Mouse (Mus musculus): ENCODE measurements around the gene Runx2. TPM values are rescaled to one million over a fixed set of nuclear protein-coding genes. Genes with fewer than 3 reads are reported as not detected.

Runx2 gene
- polyA plus RNA-seq, 1 experiment from 2014 or later, result 0.35 TPM

DNA sequence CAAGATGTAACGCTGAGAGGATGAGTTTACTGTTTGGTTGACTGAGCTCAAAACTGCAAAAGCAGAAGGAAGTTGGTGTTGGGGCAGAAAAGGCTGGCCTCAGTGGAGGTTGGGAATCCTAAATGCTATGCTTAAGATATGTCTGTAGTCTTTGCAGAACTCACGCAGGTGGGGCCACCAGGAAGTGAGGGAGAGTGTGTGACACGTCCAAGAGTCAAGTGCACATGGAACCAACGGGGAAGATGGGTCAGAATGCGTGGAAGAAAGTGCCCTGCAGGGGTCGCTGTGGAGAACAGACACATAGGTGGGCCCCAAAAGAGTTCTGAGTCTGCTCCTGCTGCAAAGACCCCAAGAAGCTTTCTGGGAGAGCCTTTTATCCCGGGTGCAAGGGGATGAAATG lies 141.8 kb downstream of the Runx2 start:
- Histone ChIP-seq H3K9me3 (ENCODE audit: control insufficient read depth, low read length) (no peaks in the 10 kb centered on the region), H3K9ac (ENCODE audit: low read length) (no peak overlapping the region), H3K4me2 (ENCODE audit: low read length) (peak overlapping the region; percentile 34), H3K36me3 (ENCODE audit: control insufficient read depth, insufficient read depth, low read length) (no peaks in the 10 kb centered on the region), H3K4me1 (ENCODE audit: control insufficient read depth in 2 of 2, insufficient read depth in 2 of 2, low read length in 2 of 2) (peaks cover 14 to 21% of the 10 kb centered on the region in 2 experiments), H3K27me3 (ENCODE audit: control insufficient read depth, insufficient read depth, low read length) (no peaks in the 10 kb centered on the region), H3K27ac (replicated peaks in 1 of 2; ENCODE audit: control insufficient read depth in 1 of 2, insufficient read depth in 1 of 2, low read depth in 2 of 2, low read length in 2 of 2) (peak overlapping the region in 1 of 2 experiments; percentile 11; a peak in 2 of 4 replicates), H3K4me3 (ENCODE audit: control insufficient read depth in 1 of 2, insufficient read depth in 1 of 2, low read depth in 1 of 2, low read length in 2 of 2) (no peak overlapping the region)
- 56% methylated on average over 7 of the region's 7 CpGs for WGBS
- no peak for ATAC-seq (ENCODE audit: insufficient number of reproducible peaks, insufficient read depth, low FRiP score, low read depth)

DNA sequence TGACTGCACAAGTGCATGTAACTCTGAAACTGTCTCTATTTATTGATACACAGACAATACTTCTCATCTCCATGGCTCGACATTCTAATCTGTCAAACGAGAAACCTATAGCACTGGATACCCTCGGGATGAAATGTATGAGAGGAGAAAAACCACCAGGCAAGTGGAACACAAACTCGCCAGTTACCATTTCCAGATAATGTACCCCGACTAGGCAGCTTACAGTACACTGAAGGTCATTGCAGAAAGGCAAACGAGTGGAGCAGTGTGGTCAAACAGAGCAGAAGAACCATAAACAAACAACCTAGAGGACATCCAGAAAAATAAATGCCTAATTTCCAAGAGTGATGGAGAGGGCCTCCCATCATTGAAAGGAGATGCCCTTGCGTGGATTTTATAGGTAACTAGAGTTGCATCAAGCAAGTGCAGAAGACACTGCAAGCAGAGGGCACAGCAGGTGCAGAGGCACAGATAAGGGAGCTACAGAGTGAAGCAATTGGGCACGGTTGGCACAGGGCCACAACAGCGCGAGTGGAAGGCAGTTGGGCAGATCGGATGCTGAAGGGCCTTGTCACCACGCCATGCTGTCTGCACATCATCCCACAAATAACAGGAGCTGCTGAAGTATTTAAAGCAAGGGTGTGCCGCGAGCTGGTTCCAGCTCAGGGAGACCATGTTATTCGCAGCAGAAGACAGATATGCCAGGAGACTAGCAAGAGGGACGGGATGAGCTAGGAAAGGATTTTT lies 142.5 kb downstream of the Runx2 start:
- H3K27ac ChIP-seq (replicated peaks in 1 of 2; ENCODE audit: control insufficient read depth in 1 of 2, insufficient read depth in 1 of 2, low read depth in 2 of 2, low read length in 2 of 2), result peak overlapping the region; percentile 39 to 54
- H3K4me1 ChIP-seq (ENCODE audit: control insufficient read depth in 2 of 2, insufficient read depth in 2 of 2, low read length in 2 of 2), result peaks cover 16 to 21% of the 10 kb centered on the region in 2 experiments
- ATAC-seq (ENCODE audit: insufficient number of reproducible peaks, insufficient read depth, low FRiP score, low read depth), result peak; percentile 79
- no peaks in the 10 kb centered on the region for H3K36me3 ChIP-seq (ENCODE audit: control insufficient read depth, insufficient read depth, low read length)
- peak overlapping the region; percentile 34 for H3K4me2 ChIP-seq (ENCODE audit: low read length)
- no peak overlapping the region for H3K4me3 ChIP-seq (ENCODE audit: control insufficient read depth in 1 of 2, insufficient read depth in 1 of 2, low read depth in 1 of 2, low read length in 2 of 2)
- 31% methylated on average over 16 of the region's 16 CpGs for WGBS
- H3K27me3 ChIP-seq (ENCODE audit: control insufficient read depth, insufficient read depth, low read length), result no peaks in the 10 kb centered on the region
- H3K9me3 ChIP-seq (ENCODE audit: control insufficient read depth, low read length), result no peaks in the 10 kb centered on the region
- H3K9ac ChIP-seq (ENCODE audit: low read length), result no peak overlapping the region

DNA sequence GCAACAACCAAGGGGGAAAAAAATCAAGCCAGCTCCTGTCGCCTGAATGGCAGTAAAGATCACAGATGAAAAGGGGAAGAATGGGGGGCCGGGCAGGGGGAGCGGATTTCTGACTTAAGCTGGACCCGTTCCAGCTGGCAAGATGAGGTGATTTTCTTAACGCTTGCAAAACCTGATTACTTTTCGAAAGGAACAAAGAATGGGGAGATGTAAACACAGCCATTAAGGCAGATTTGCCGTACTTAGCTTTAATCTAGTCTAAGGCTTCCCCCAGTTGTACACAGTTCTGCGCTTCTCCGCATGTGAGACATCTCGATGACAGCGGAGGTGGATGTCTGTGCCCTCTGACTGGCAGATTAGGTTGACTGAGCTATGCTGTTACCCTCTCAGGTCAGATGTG lies 144.6 kb downstream of the Runx2 start:
- H3K4me1 ChIP-seq (ENCODE audit: control insufficient read depth in 2 of 2, insufficient read depth in 2 of 2, low read length in 2 of 2), result peaks cover 16 to 21% of the 10 kb centered on the region in 2 experiments

DNA sequence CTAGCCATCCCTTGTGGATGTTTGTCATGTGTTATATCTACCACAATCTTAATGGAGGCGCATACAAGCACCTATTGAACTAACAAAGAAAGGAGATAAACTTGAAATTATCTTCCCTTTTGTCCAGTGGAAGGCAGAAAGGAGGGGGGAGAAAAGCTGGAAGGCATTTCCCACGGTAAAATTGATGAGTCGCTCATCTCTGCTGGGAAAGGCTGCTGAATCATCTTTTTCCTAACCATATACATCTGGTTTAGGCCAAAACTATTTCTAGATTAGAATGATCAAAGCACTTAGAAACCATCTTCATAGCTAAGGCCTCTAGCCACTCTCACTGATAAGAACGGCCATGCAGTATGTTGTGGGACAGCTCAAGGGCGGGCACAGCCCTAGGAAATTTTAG lies 147.3 kb downstream of the Runx2 start:
- Histone ChIP-seq H3K9ac (ENCODE audit: low read length) (no peak overlapping the region), H3K4me1 (ENCODE audit: control insufficient read depth in 2 of 2, insufficient read depth in 2 of 2, low read length in 2 of 2) (peaks cover 8 to 14% of the 10 kb centered on the region in 2 experiments; a peak in 3 of 4 replicates), H3K36me3 (ENCODE audit: control insufficient read depth, insufficient read depth, low read length) (no peaks in the 10 kb centered on the region), H3K4me3 (ENCODE audit: control insufficient read depth in 1 of 2, insufficient read depth in 1 of 2, low read depth in 1 of 2, low read length in 2 of 2) (no peak overlapping the region), H3K4me2 (ENCODE audit: low read length) (no peak overlapping the region), H3K9me3 (ENCODE audit: control insufficient read depth, low read length) (no peaks in the 10 kb centered on the region), H3K27me3 (ENCODE audit: control insufficient read depth, insufficient read depth, low read length) (no peaks in the 10 kb centered on the region), H3K27ac (replicated peaks in 1 of 2; ENCODE audit: control insufficient read depth in 1 of 2, insufficient read depth in 1 of 2, low read depth in 2 of 2, low read length in 2 of 2) (no peak overlapping the region)
- no peak for ATAC-seq (ENCODE audit: insufficient number of reproducible peaks, insufficient read depth, low FRiP score, low read depth)
- WGBS, result 50% methylated on average over 5 of the region's 5 CpGs

More for the DNA sequence above, 144.6 kb downstream of the Runx2 start:
- no peaks in the 10 kb centered on the region for H3K27me3 ChIP-seq (ENCODE audit: control insufficient read depth, insufficient read depth, low read length)
- no peaks in the 10 kb centered on the region for H3K9me3 ChIP-seq (ENCODE audit: control insufficient read depth, low read length)
- H3K4me2 ChIP-seq (ENCODE audit: low read length), result no peak overlapping the region
- no peak overlapping the region for H3K9ac ChIP-seq (ENCODE audit: low read length)
- 62% methylated on average over 11 of the region's 11 CpGs for WGBS
- ATAC-seq (ENCODE audit: insufficient number of reproducible peaks, insufficient read depth, low FRiP score, low read depth), result no peak
- H3K4me3 ChIP-seq (ENCODE audit: control insufficient read depth in 1 of 2, insufficient read depth in 1 of 2, low read depth in 1 of 2, low read length in 2 of 2), result no peak overlapping the region
- no peaks in the 10 kb centered on the region for H3K36me3 ChIP-seq (ENCODE audit: control insufficient read depth, insufficient read depth, low read length)
- no peak overlapping the region for H3K27ac ChIP-seq (replicated peaks in 1 of 2; ENCODE audit: control insufficient read depth in 1 of 2, insufficient read depth in 1 of 2, low read depth in 2 of 2, low read length in 2 of 2)

DNA sequence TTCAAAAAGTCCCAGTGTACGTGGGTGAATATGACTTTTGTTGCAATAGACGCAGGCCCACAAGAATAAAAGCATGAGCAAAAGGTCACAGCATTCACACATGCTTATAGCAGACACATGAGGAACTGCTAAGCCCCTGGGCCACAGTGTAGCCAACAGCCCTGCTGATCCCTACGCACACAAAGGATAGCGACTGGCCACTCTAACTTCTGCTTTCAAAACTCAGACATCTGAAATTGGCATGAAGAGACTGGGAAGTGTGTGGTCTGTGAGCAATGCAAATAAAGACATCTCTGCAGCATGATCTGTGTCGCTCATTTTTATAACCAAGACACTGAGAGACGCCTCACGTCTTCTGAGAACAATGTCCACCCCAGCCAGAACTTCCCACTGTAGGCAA lies 150.7 kb downstream of the Runx2 start:
- H3K4me1 ChIP-seq (ENCODE audit: control insufficient read depth in 2 of 2, insufficient read depth in 2 of 2, low read length in 2 of 2), result peaks cover 0 to 2% of the 10 kb centered on the region in 2 experiments; a peak in 1 of 4 replicates
- no peaks in the 10 kb centered on the region for H3K9me3 ChIP-seq (ENCODE audit: control insufficient read depth, low read length)
- no peak overlapping the region for H3K27ac ChIP-seq (replicated peaks in 1 of 2; ENCODE audit: control insufficient read depth in 1 of 2, insufficient read depth in 1 of 2, low read depth in 2 of 2, low read length in 2 of 2)
- no peak overlapping the region for H3K4me2 ChIP-seq (ENCODE audit: low read length)
- H3K4me3 ChIP-seq (ENCODE audit: control insufficient read depth in 1 of 2, insufficient read depth in 1 of 2, low read depth in 1 of 2, low read length in 2 of 2), result no peak overlapping the region
- ATAC-seq (ENCODE audit: insufficient number of reproducible peaks, insufficient read depth, low FRiP score, low read depth), result no peak
- H3K27me3 ChIP-seq (ENCODE audit: control insufficient read depth, insufficient read depth, low read length), result no peaks in the 10 kb centered on the region
- no peak overlapping the region for H3K9ac ChIP-seq (ENCODE audit: low read length)
- whole genome bisulfite sequencing, result 88% methylated on average over 7 of the region's 7 CpGs
- H3K36me3 ChIP-seq (ENCODE audit: control insufficient read depth, insufficient read depth, low read length), result no peaks in the 10 kb centered on the region

DNA sequence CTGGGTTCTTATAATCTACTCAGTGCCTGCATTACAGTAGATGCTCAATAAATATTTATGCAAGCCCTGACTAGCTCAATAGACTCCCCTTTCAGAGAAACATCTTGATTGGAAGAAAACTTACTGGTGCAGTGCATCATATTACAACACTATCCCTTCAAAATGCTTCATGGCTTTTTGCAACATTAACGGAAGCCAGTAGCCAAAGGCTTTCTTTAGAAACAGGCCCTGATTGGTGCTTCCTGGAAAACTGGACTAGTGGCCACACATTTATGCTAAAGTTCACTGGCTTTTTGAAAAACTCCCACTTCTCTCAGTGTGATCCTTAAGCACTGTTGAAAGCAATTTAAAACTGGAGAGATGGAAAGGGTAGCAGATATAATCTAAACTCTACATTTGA lies 151.4 kb downstream of the Runx2 start:
- ATAC-seq (ENCODE audit: insufficient number of reproducible peaks, insufficient read depth, low FRiP score, low read depth), result no peak
- Histone ChIP-seq H3K4me2 (ENCODE audit: low read length) (no peak overlapping the region), H3K4me1 (ENCODE audit: control insufficient read depth in 2 of 2, insufficient read depth in 2 of 2, low read length in 2 of 2) (peaks cover 0 to 2% of the 10 kb centered on the region in 2 experiments; a peak in 1 of 4 replicates), H3K9me3 (ENCODE audit: control insufficient read depth, low read length) (no peaks in the 10 kb centered on the region), H3K27ac (replicated peaks in 1 of 2; ENCODE audit: control insufficient read depth in 1 of 2, insufficient read depth in 1 of 2, low read depth in 2 of 2, low read length in 2 of 2) (no peak overlapping the region), H3K36me3 (ENCODE audit: control insufficient read depth, insufficient read depth, low read length) (no peaks in the 10 kb centered on the region), H3K4me3 (ENCODE audit: control insufficient read depth in 1 of 2, insufficient read depth in 1 of 2, low read depth in 1 of 2, low read length in 2 of 2) (no peak overlapping the region), H3K27me3 (ENCODE audit: control insufficient read depth, insufficient read depth, low read length) (peaks cover under 1% of the 10 kb centered on the region; the same call in 1 of the 2 replicates), H3K9ac (ENCODE audit: low read length) (no peak overlapping the region)
- WGBS, result 80% methylated on average over 1 of the region's 1 CpGs

DNA sequence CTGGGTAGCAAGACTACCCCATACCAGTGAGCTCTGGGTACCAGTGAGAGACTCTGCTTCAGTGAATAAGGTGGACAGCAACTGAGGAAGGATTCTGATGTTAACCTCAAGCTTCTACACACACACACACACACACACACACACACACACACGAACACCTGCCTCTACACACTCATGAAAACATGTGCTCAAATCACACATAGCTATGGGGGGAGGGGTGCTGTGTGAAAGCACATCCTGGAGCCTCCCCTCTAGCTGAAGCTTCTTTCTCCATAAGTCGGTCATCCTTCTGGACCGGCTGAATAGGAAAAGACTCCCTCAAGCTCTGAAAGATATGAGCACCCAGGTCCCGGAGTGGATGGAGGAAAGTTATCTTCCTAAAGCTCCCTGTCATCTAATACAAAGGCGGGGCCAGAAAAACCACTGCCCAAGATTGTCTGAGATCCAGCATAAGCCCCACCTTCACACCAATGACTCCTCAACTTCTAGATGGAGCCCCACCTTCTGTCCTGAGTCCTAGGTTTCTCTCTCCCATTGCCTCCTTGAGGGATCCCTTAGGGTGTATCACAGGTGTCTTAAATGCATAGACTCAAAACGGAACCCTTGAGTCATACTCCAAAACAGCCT lies 152.4 kb downstream of the Runx2 start:
- no peaks in the 10 kb centered on the region for H3K4me1 ChIP-seq (ENCODE audit: control insufficient read depth in 2 of 2, insufficient read depth in 2 of 2, low read length in 2 of 2)
- H3K27me3 ChIP-seq (ENCODE audit: control insufficient read depth, insufficient read depth, low read length), result peaks cover 3% of the 10 kb centered on the region; the same call in 1 of the 2 replicates
- ATAC-seq (ENCODE audit: insufficient number of reproducible peaks, insufficient read depth, low FRiP score, low read depth), result no peak
- no peak overlapping the region for H3K4me3 ChIP-seq (ENCODE audit: control insufficient read depth in 1 of 2, insufficient read depth in 1 of 2, low read depth in 1 of 2, low read length in 2 of 2)
- no peak overlapping the region for H3K4me2 ChIP-seq (ENCODE audit: low read length)
- H3K9ac ChIP-seq (ENCODE audit: low read length), result no peak overlapping the region
- H3K9me3 ChIP-seq (ENCODE audit: control insufficient read depth, low read length), result no peaks in the 10 kb centered on the region
- no peak overlapping the region for H3K27ac ChIP-seq (replicated peaks in 1 of 2; ENCODE audit: control insufficient read depth in 1 of 2, insufficient read depth in 1 of 2, low read depth in 2 of 2, low read length in 2 of 2)
- no peaks in the 10 kb centered on the region for H3K36me3 ChIP-seq (ENCODE audit: control insufficient read depth, insufficient read depth, low read length)
- 75% methylated on average over 6 of the region's 6 CpGs for WGBS

All from heart, embryonic 14.5 days (tissue).